Mouse (Mus musculus): ENCODE results near the gene Gm20503. TPM values are rescaled to one million over a fixed set of nuclear protein-coding genes. Genes with fewer than 3 reads are reported as not detected.
A peak's percentile ranks its signal among the peaks of the same experiment; 100 is the strongest.

Gm20503 gene
- total and polyA plus RNA-seq, 3 experiments = 0.13 to 0.70 TPM; not detected in 1

- no peaks in the 10 kb centered on the region for H3K9me3 ChIP-seq (replicated peaks; ENCODE audit: low read length)
- H3K9ac ChIP-seq (ENCODE audit: insufficient read depth, low read depth) = no peak overlapping the region
- dilution Hi-C loops (cut with MboI; ENCODE audit: extremely low pct_ligation_motif_present, extremely low pct_unique_long_range_greater_than_20kb, low sequenced_read_pairs) = no loop called here
- TF ChIP-seq GABPA (IDR thresholded peaks at IDR 0.05; ENCODE audit: insufficient replicate concordance, low read depth, low read length) (no peak), ETS1 (conservative IDR thresholded peaks at IDR 0.05; ENCODE audit: low read depth, low read length) (no peak), TCF12 (IDR thresholded peaks at IDR 0.05; ENCODE audit: low read depth, low read length) (no peak), NELFE (IDR thresholded peaks at IDR 0.05; ENCODE audit: low read depth, low read length) (0 out of 2 replicates have a peak, but pooled peaks have one; percentile 28), PAX5 (IDR thresholded peaks at IDR 0.05; ENCODE audit: low read length) (no peak), NRF1 (IDR thresholded peaks at IDR 0.05; ENCODE audit: low read depth, low read length) (no peak), RAD21 (IDR thresholded peaks at IDR 0.05; ENCODE audit: low read depth, low read length) (peak; percentile 70), ELF1 (IDR thresholded peaks at IDR 0.05; ENCODE audit: low read depth, low read length) (no peak), MAX (IDR thresholded peaks at IDR 0.05; ENCODE audit: low read length) (peak; percentile 28; the same call in 1 of the 2 replicates), MYC (IDR thresholded peaks at IDR 0.05; ENCODE audit: low read depth, low read length) (0 out of 2 replicates have a peak, but pooled peaks have one; percentile 59), MEF2A (IDR thresholded peaks at IDR 0.05; ENCODE audit: borderline replicate concordance, low read depth, low read length) (no peak), CTCF (conservative IDR thresholded peaks at IDR 0.05 in 1 of 2, IDR thresholded peaks at IDR 0.05 in 1 of 2; ENCODE audit: low read depth in 2 of 2, low read length in 2 of 2) (peak; percentile 89), TBP (conservative IDR thresholded peaks at IDR 0.05; ENCODE audit: low read depth, low read length) (no peak), SMC3 (IDR thresholded peaks at IDR 0.05; ENCODE audit: low read depth, low read length) (peak; percentile 82)
- H3K4me3 ChIP-seq (replicated peaks in 1 of 3; ENCODE audit: low read depth in 2 of 3, low read length in 2 of 3, poor library complexity in 1 of 3) = no peak overlapping the region
- H3K27me3 ChIP-seq (replicated peaks) = no peaks in the 10 kb centered on the region
- H3K36me3 ChIP-seq (replicated peaks in 1 of 2; ENCODE audit: control insufficient read depth in 1 of 2, insufficient read depth in 1 of 2, low read length in 1 of 2) = no peaks in the 10 kb centered on the region
- H3K4me1 ChIP-seq (ENCODE audit: control insufficient read depth in 1 of 2, insufficient read depth in 2 of 2) = peaks cover 1 to 24% of the 10 kb centered on the region in 2 experiments; a peak in 3 of 4 replicates
- in situ Hi-C loops (cut with MboI; ENCODE audit: low pct_ligation_motif_present, low pct_unique_long_range_greater_than_20kb, low sequenced_read_pairs) = loop anchor here (10.0 kb wide), 1 partner anchor 45 kb away; no protein-coding TSS in a partner anchor
- peak; percentile 73 for DNase-seq (ENCODE audit: extremely low read depth)
- H3K79me2 ChIP-seq (replicated peaks; ENCODE audit: control insufficient read depth, extremely low read depth, insufficient read depth, poor library complexity, severe bottlenecking) = peaks cover 6% of the 10 kb centered on the region
- 0 out of 2 replicates have a peak overlapping the region, but pooled peaks have one; percentile 6 for H3K4me2 ChIP-seq (ENCODE audit: insufficient read depth, low read depth, poor library complexity, severe bottlenecking)
- H3K27ac ChIP-seq (ENCODE audit: insufficient read depth, low read depth) = no peak overlapping the region
Observed at GRCm38 (mm10) chr4:58999686-59000085, 3.3 kb upstream of the Gm20503 start.

DNA sequence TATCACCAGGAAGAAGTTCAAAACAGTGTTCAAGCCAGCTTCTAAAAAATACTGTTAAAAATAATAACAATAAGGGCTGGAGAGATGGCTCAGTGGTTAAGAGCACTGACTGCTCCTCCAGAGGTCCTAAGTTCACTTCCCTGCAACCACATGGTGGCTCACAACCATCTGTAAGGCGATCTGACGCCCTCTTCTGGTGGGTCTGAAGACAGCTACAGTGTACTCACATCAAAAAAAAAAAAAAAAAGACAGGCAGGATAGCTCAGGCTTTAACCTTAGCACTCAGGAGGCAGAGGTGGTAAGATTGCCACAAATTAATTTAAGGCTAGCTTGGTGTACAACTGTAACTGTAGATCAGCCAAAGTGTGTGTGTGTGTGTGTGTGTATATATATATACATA is 2.4 kb upstream of the Gm20503 start:
- Histone ChIP-seq H3K27ac (ENCODE audit: insufficient read depth, low read depth) (no peak overlapping the region), H3K36me3 (replicated peaks in 1 of 2; ENCODE audit: control insufficient read depth in 1 of 2, insufficient read depth in 1 of 2, low read length in 1 of 2) (no peaks in the 10 kb centered on the region), H3K9me3 (replicated peaks; ENCODE audit: low read length) (no peaks in the 10 kb centered on the region), H3K4me1 (ENCODE audit: control insufficient read depth in 1 of 2, insufficient read depth in 2 of 2) (peaks cover 7 to 27% of the 10 kb centered on the region in 2 experiments; a peak in 3 of 4 replicates), H3K79me2 (replicated peaks; ENCODE audit: control insufficient read depth, extremely low read depth, insufficient read depth, poor library complexity, severe bottlenecking) (peaks cover 6% of the 10 kb centered on the region), H3K27me3 (replicated peaks) (no peaks in the 10 kb centered on the region), H3K4me2 (ENCODE audit: insufficient read depth, low read depth, poor library complexity, severe bottlenecking) (no peak overlapping the region), H3K9ac (ENCODE audit: insufficient read depth, low read depth) (no peak overlapping the region), H3K4me3 (replicated peaks in 1 of 3; ENCODE audit: low read depth in 2 of 3, low read length in 2 of 3, poor library complexity in 1 of 3) (no peak overlapping the region)
- in situ Hi-C loops (cut with MboI; ENCODE audit: low pct_ligation_motif_present, low pct_unique_long_range_greater_than_20kb, low sequenced_read_pairs) (no loop called here), dilution Hi-C loops (cut with MboI; ENCODE audit: extremely low pct_ligation_motif_present, extremely low pct_unique_long_range_greater_than_20kb, low sequenced_read_pairs) (no loop called here)
- DNase-seq (ENCODE audit: extremely low read depth) = peak; percentile 83
- TF ChIP-seq MYC (IDR thresholded peaks at IDR 0.05; ENCODE audit: low read depth, low read length) (peak; percentile 82), E2F4 (IDR thresholded peaks at IDR 0.05; ENCODE audit: insufficient replicate concordance, low read depth, low read length) (no peak), USF1 (IDR thresholded peaks at IDR 0.05; ENCODE audit: low read depth, low read length) (no peak), ZC3H11A (IDR thresholded peaks at IDR 0.05; ENCODE audit: low read depth, low read length) (no peak), UBTF (IDR thresholded peaks at IDR 0.05; ENCODE audit: low read depth, low read length) (peak; percentile 65; the same call in 1 of the 2 replicates), CHD2 (IDR thresholded peaks at IDR 0.05; ENCODE audit: low read length) (no peak), POLR2A (IDR thresholded peaks at IDR 0.05; ENCODE audit: low read depth, low read length) (no peak), JUN (IDR thresholded peaks at IDR 0.05; ENCODE audit: insufficient read depth, low read depth, low read length) (no peak), TBP (conservative IDR thresholded peaks at IDR 0.05; ENCODE audit: low read depth, low read length) (no peak), CTCF (conservative IDR thresholded peaks at IDR 0.05 in 1 of 2, IDR thresholded peaks at IDR 0.05 in 1 of 2; ENCODE audit: low read depth in 2 of 2, low read length in 2 of 2) (peak in 1 of 2 experiments; percentile 83; a peak in 2 of 4 replicates), SMC3 (IDR thresholded peaks at IDR 0.05; ENCODE audit: low read depth, low read length) (peak; percentile 57), MAFK (IDR thresholded peaks at IDR 0.05; ENCODE audit: insufficient replicate concordance, low read length) (no peak), JUND (conservative IDR thresholded peaks at IDR 0.05; ENCODE audit: low read depth, low read length) (no peak), RCOR1 (conservative IDR thresholded peaks at IDR 0.05; ENCODE audit: low read depth, low read length) (no peak), IRF4 (IDR thresholded peaks at IDR 0.05; ENCODE audit: low read depth, low read length) (no peak), SIN3A (IDR thresholded peaks at IDR 0.05; ENCODE audit: low read length) (0 out of 2 replicates have a peak, but pooled peaks have one; percentile 19), POLR2AphosphoS2 (IDR thresholded peaks at IDR 0.05; ENCODE audit: low read depth, low read length) (no peak), KAT2A (IDR thresholded peaks at IDR 0.05; ENCODE audit: insufficient replicate concordance, low read length) (no peak), ZMIZ1 (IDR thresholded peaks at IDR 0.05; ENCODE audit: low read depth, low read length) (no peak), MAZ (IDR thresholded peaks at IDR 0.05; ENCODE audit: low read depth, low read length) (no peak), ELF1 (IDR thresholded peaks at IDR 0.05; ENCODE audit: low read depth, low read length) (no peak), BHLHE40 (IDR thresholded peaks at IDR 0.05; ENCODE audit: low read depth, low read length) (no peak), MXI1 (IDR thresholded peaks at IDR 0.05; ENCODE audit: low read depth, low read length) (no peak)

Measured in CH12.LX (cell line).